Mouse (Mus musculus) G1E (cell line): ENCODE results near the gene Wwox. TPM values are rescaled to one million over a fixed set of nuclear protein-coding genes. Genes with fewer than 3 reads are reported as not detected.

Experiments used
- ATAC-seq: 2 replicates; pipeline ENCODE4 v1.8.0; 2016; ENCODE audit warnings: mild to moderate bottlenecking; ENCODE audit not compliant: insufficient number of reproducible peaks, poor library complexity, low FRiP score, severe bottlenecking; ENCODE audit errors: extremely low read depth
- DNase-seq: peaks from one replicate; pipeline ENCODE4 v3.0.0; 2012; ENCODE audit warnings: low spot score
- H3K27me3 ChIP-seq: 2 replicates; pipeline ENCODE4 v1.6.1; 2012; ENCODE audit warnings: mild to moderate bottlenecking, low read length, inconsistent platforms; ENCODE audit not compliant: insufficient read depth
- H3K36me3 ChIP-seq: replicated peaks from 2 replicates; pipeline ENCODE3; 2012; ENCODE audit warnings: mild to moderate bottlenecking, inconsistent platforms
- H3K4me1 ChIP-seq: 2 replicates; pipeline ENCODE4 v1.6.1; 2012; ENCODE audit warnings: low read depth, low read length, inconsistent platforms, mixed read lengths; ENCODE audit not compliant: insufficient read depth
- H3K4me3 ChIP-seq: 2 replicates; pipeline ENCODE4 v1.5.1; 2012; ENCODE audit warnings: low read depth, mild to moderate bottlenecking, inconsistent platforms, low read length, moderate library complexity, mixed read lengths
- H3K9me3 ChIP-seq: replicated peaks from 2 replicates; pipeline ENCODE4 v1.6.1; 2012; ENCODE audit warnings: inconsistent platforms
- CTCF ChIP-seq: IDR thresholded peaks from 2 replicates; pipeline ENCODE4 v1.5.1; 2012; ENCODE audit warnings: low read depth, low read length, inconsistent platforms, mixed read lengths
- GATA1 ChIP-seq: IDR thresholded peaks from 2 replicates; pipeline ENCODE4 v1.6.1; 2012; ENCODE audit warnings: borderline replicate concordance, low read length, inconsistent platforms, mixed read lengths
- GATA2 ChIP-seq: IDR thresholded peaks from 2 replicates; pipeline ENCODE4 v1.6.1; 2012; ENCODE audit warnings: low read depth, low read length, inconsistent platforms, borderline replicate concordance
- POLR2AphosphoS5 ChIP-seq: IDR thresholded peaks from 2 replicates; pipeline ENCODE4 v1.6.1; 2012; ENCODE audit warnings: low read depth, low read length, inconsistent platforms; ENCODE audit not compliant: insufficient replicate concordance
- TAL1 ChIP-seq: conservative IDR thresholded peaks from 2 replicates; pipeline ENCODE4 v1.6.1; 2012; ENCODE audit warnings: low read depth, low read length, inconsistent platforms, mixed read lengths
- polyA plus RNA-seq: library from polyadenylated mRNA; stranded (reverse); fragments of >175 nt; gene quantifications from 2 replicates; pipeline ENCODE4 v1.2.3, GENCODE M21; 2012
- total RNA-seq, 2 experiments: library from RNA; stranded (forward) in 1 of 2; stranded (reverse) in 1 of 2; fragments of 200-1000 nt in 1 of 2; fragments of >200 nt in 1 of 2; fragmentation: Nextera tagmentation in 1 of 2; gene quantifications; 2 replicates each; pipeline ENCODE4 v1.2.3; 2014 to 2017

The Wwox gene
- total and polyA plus RNA-seq, 3 experiments = 5.8 to 33.9 (median 7.2) TPM

- no peaks in the 10 kb centered on the region for H3K27me3 ChIP-seq
- peaks cover 73% of the 10 kb centered on the region for H3K9me3 ChIP-seq
- H3K4me3 ChIP-seq = no peak overlapping the region
- DNase-seq (no peak), ATAC-seq (no peak)
- H3K4me1 ChIP-seq = no peaks in the 10 kb centered on the region
- H3K36me3 ChIP-seq = no peaks in the 10 kb centered on the region
- TF ChIP-seq TAL1 (no peak), CTCF (no peak), GATA1 (no peak), POLR2AphosphoS5 (no peak)
Observed at GRCm38 (mm10) chr8:115141614-115142013, 702.2 kb downstream of the Wwox start.

- no peak for TF ChIP-seq CTCF
- TF ChIP-seq TAL1 = no peak
- TF ChIP-seq GATA1 = no peak
- no peak for TF ChIP-seq POLR2AphosphoS5
- peaks cover 80% of the 10 kb centered on the region for H3K9me3 ChIP-seq
- H3K4me1 ChIP-seq = no peaks in the 10 kb centered on the region
- ATAC-seq = no peak
- H3K36me3 ChIP-seq = no peaks in the 10 kb centered on the region
- no peak for DNase-seq
- H3K27me3 ChIP-seq = no peaks in the 10 kb centered on the region
- no peak overlapping the region for H3K4me3 ChIP-seq
Observed at GRCm38 (mm10) chr8:115143530-115144320, 704.3 kb downstream of the Wwox start.

GRCm38 (mm10) chr8:115147006-115147405, 707.6 kb downstream of the Wwox start:
- Histone ChIP-seq H3K4me1 (no peaks in the 10 kb centered on the region), H3K4me3 (no peak overlapping the region), H3K9me3 (peaks cover 85% of the 10 kb centered on the region), H3K36me3 (no peaks in the 10 kb centered on the region), H3K27me3 (no peaks in the 10 kb centered on the region)
- TF ChIP-seq GATA2 (no peak), POLR2AphosphoS5 (no peak), TAL1 (no peak), GATA1 (no peak), CTCF (no peak)
- no peak for ATAC-seq
- DNase-seq = no peak

GRCm38 (mm10) chr8:115150446-115151109, 711.1 kb downstream of the Wwox start:
- no peak for ATAC-seq
- Histone ChIP-seq H3K27me3 (no peaks in the 10 kb centered on the region), H3K4me3 (no peak overlapping the region; the same call in 1 of the 2 replicates), H3K9me3 (peaks cover 66% of the 10 kb centered on the region), H3K4me1 (no peaks in the 10 kb centered on the region), H3K36me3 (no peaks in the 10 kb centered on the region)
- TF ChIP-seq GATA1 (no peak), POLR2AphosphoS5 (no peak), TAL1 (no peak), GATA2 (no peak)
- DNase-seq = no peak

GRCm38 (mm10) chr8:115151416-115151815, 712.0 kb downstream of the Wwox start:
- Histone ChIP-seq H3K36me3 (no peaks in the 10 kb centered on the region), H3K4me1 (no peaks in the 10 kb centered on the region), H3K4me3 (no peak overlapping the region), H3K27me3 (no peaks in the 10 kb centered on the region), H3K9me3 (peaks cover 64% of the 10 kb centered on the region)
- ATAC-seq (no peak), DNase-seq (no peak)
- no peak for TF ChIP-seq TAL1
- TF ChIP-seq POLR2AphosphoS5 = no peak
- no peak for TF ChIP-seq GATA1
- TF ChIP-seq GATA2 = no peak
- no peak for TF ChIP-seq CTCF

GRCm38 (mm10) chr8:115154096-115154495, 714.6 kb downstream of the Wwox start:
- TF ChIP-seq GATA2 = no peak
- TF ChIP-seq CTCF = no peak
- TF ChIP-seq GATA1 = no peak
- TF ChIP-seq TAL1 = no peak
- TF ChIP-seq POLR2AphosphoS5 = no peak
- DNase-seq = no peak
- ATAC-seq = no peak
- no peaks in the 10 kb centered on the region for H3K27me3 ChIP-seq
- H3K36me3 ChIP-seq = no peaks in the 10 kb centered on the region
- H3K4me3 ChIP-seq = no peak overlapping the region
- peaks cover 62% of the 10 kb centered on the region for H3K9me3 ChIP-seq
- no peaks in the 10 kb centered on the region for H3K4me1 ChIP-seq
